Mouse (Mus musculus): ENCODE data around the gene Col25a1. TPM values are rescaled to one million over a fixed set of nuclear protein-coding genes. Genes with fewer than 3 reads are reported as not detected.

Col25a1 gene
- polyA plus RNA-seq, 1 experiment, result 10.1 TPM

GRCm38 (mm10) chr3:130428796-130429195, 297.5 kb downstream of the Col25a1 start:
- TF ChIP-seq CTCF (IDR thresholded peaks at IDR 0.05; ENCODE audit: borderline replicate concordance, extremely low read depth, insufficient read depth, insufficient read length) (no peak), POLR2A (IDR thresholded peaks at IDR 0.05; ENCODE audit: borderline replicate concordance, extremely low read depth, insufficient read depth, insufficient read length, poor library complexity, severe bottlenecking) (no peak)
- DNase-seq (ENCODE audit: low read depth), result no peak

GRCm38 (mm10) chr3:130430052-130430451, 298.8 kb downstream of the Col25a1 start:
- TF ChIP-seq CTCF (IDR thresholded peaks at IDR 0.05; ENCODE audit: borderline replicate concordance, extremely low read depth, insufficient read depth, insufficient read length), result no peak
- TF ChIP-seq POLR2A (IDR thresholded peaks at IDR 0.05; ENCODE audit: borderline replicate concordance, extremely low read depth, insufficient read depth, insufficient read length, poor library complexity, severe bottlenecking), result no peak

GRCm38 (mm10) chr3:130432818-130433217, 301.5 kb downstream of the Col25a1 start:
- DNase-seq (ENCODE audit: low read depth), result no peak
- TF ChIP-seq POLR2A (IDR thresholded peaks at IDR 0.05; ENCODE audit: borderline replicate concordance, extremely low read depth, insufficient read depth, insufficient read length, poor library complexity, severe bottlenecking), result no peak
- no peak for TF ChIP-seq CTCF (IDR thresholded peaks at IDR 0.05; ENCODE audit: borderline replicate concordance, extremely low read depth, insufficient read depth, insufficient read length)

More at GRCm38 (mm10) chr3:130430052-130430451, 298.8 kb downstream of the Col25a1 start:
- no peak for DNase-seq (ENCODE audit: low read depth)

- no peak for DNase-seq (ENCODE audit: low read depth)
- TF ChIP-seq POLR2A (IDR thresholded peaks at IDR 0.05; ENCODE audit: borderline replicate concordance, extremely low read depth, insufficient read depth, insufficient read length, poor library complexity, severe bottlenecking) (no peak), CTCF (IDR thresholded peaks at IDR 0.05; ENCODE audit: borderline replicate concordance, extremely low read depth, insufficient read depth, insufficient read length) (no peak)
These were observed 305.7 kb downstream of the Col25a1 start for GRCm38 (mm10) chr3:130436956-130437355.

- TF ChIP-seq CTCF (IDR thresholded peaks at IDR 0.05; ENCODE audit: borderline replicate concordance, extremely low read depth, insufficient read depth, insufficient read length) (no peak), POLR2A (IDR thresholded peaks at IDR 0.05; ENCODE audit: borderline replicate concordance, extremely low read depth, insufficient read depth, insufficient read length, poor library complexity, severe bottlenecking) (no peak)
- no peak for DNase-seq (ENCODE audit: low read depth)
These were observed 308.5 kb downstream of the Col25a1 start for GRCm38 (mm10) chr3:130439767-130440166.

GRCm38 (mm10) chr3:130440689-130441088, 309.4 kb downstream of the Col25a1 start:
- no peak for DNase-seq (ENCODE audit: low read depth)

GRCm38 (mm10) chr3:130443842-130444627, 312.7 kb downstream of the Col25a1 start:
- peak; percentile 71 for DNase-seq (ENCODE audit: low read depth)
- no peak for TF ChIP-seq CTCF (IDR thresholded peaks at IDR 0.05; ENCODE audit: borderline replicate concordance, extremely low read depth, insufficient read depth, insufficient read length)
- TF ChIP-seq POLR2A (IDR thresholded peaks at IDR 0.05; ENCODE audit: borderline replicate concordance, extremely low read depth, insufficient read depth, insufficient read length, poor library complexity, severe bottlenecking), result no peak

More at GRCm38 (mm10) chr3:130440689-130441088, 309.4 kb downstream of the Col25a1 start:
- TF ChIP-seq CTCF (IDR thresholded peaks at IDR 0.05; ENCODE audit: borderline replicate concordance, extremely low read depth, insufficient read depth, insufficient read length) (no peak), POLR2A (IDR thresholded peaks at IDR 0.05; ENCODE audit: borderline replicate concordance, extremely low read depth, insufficient read depth, insufficient read length, poor library complexity, severe bottlenecking) (no peak)

- peak; percentile 43 for DNase-seq (ENCODE audit: low read depth)
- no peak for TF ChIP-seq CTCF (IDR thresholded peaks at IDR 0.05; ENCODE audit: borderline replicate concordance, extremely low read depth, insufficient read depth, insufficient read length)
- no peak for TF ChIP-seq POLR2A (IDR thresholded peaks at IDR 0.05; ENCODE audit: borderline replicate concordance, extremely low read depth, insufficient read depth, insufficient read length, poor library complexity, severe bottlenecking)
These were observed 318.6 kb downstream of the Col25a1 start for GRCm38 (mm10) chr3:130449864-130450263.

- no peak for DNase-seq (ENCODE audit: low read depth)
- TF ChIP-seq POLR2A (IDR thresholded peaks at IDR 0.05; ENCODE audit: borderline replicate concordance, extremely low read depth, insufficient read depth, insufficient read length, poor library complexity, severe bottlenecking), result no peak
These were observed 334.1 kb downstream of the Col25a1 start for GRCm38 (mm10) chr3:130465371-130465770.

GRCm38 (mm10) chr3:130473211-130473768, 342.0 kb downstream of the Col25a1 start:
- TF ChIP-seq CTCF (IDR thresholded peaks at IDR 0.05; ENCODE audit: borderline replicate concordance, extremely low read depth, insufficient read depth, insufficient read length), result no peak

GRCm38 (mm10) chr3:130473970-130474369, 342.7 kb downstream of the Col25a1 start:
- TF ChIP-seq POLR2A (IDR thresholded peaks at IDR 0.05; ENCODE audit: borderline replicate concordance, extremely low read depth, insufficient read depth, insufficient read length, poor library complexity, severe bottlenecking) (no peak), CTCF (IDR thresholded peaks at IDR 0.05; ENCODE audit: borderline replicate concordance, extremely low read depth, insufficient read depth, insufficient read length) (no peak)

More at GRCm38 (mm10) chr3:130473211-130473768, 342.0 kb downstream of the Col25a1 start:
- no peak for DNase-seq (ENCODE audit: low read depth)

GRCm38 (mm10) chr3:130482513-130482912, 351.2 kb downstream of the Col25a1 start:
- DNase-seq (ENCODE audit: low read depth), result peak; percentile 39
- no peak for TF ChIP-seq POLR2A (IDR thresholded peaks at IDR 0.05; ENCODE audit: borderline replicate concordance, extremely low read depth, insufficient read depth, insufficient read length, poor library complexity, severe bottlenecking)
- no peak for TF ChIP-seq CTCF (IDR thresholded peaks at IDR 0.05; ENCODE audit: borderline replicate concordance, extremely low read depth, insufficient read depth, insufficient read length)

More at GRCm38 (mm10) chr3:130473970-130474369, 342.7 kb downstream of the Col25a1 start:
- no peak for DNase-seq (ENCODE audit: low read depth)
